Mouse (Mus musculus) naive thymus-derived CD4-positive, alpha-beta T cell, adult 2 months (primary cell): ENCODE results near the gene Topbp1.

Source experiments
- DNase-seq: peaks from one replicate; pipeline ENCODE4 v3.0.0-alpha.2; 2011; ENCODE audit warnings: low read depth

The Topbp1 gene

DNA sequence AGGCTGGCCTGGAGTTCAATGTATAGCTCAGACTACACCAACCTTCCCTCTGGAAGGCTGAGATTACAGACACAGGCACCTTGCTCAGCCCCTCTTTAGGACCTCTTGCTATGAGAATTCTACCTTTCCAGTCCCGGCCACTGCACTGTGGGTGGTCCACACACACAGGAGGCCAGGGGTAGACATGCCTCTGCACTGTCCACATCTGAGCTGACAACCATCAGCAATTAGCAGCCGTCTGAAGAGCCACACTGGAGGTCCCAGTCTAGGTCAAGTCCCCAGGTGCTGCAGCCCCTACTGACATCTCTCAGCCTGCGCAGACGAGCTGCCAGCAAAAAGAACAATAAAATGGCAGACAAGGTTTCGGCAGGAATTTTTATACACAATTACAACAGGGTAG lies 81.6 kb downstream of the Topbp1 start:
- DNase-seq: no peak

DNA sequence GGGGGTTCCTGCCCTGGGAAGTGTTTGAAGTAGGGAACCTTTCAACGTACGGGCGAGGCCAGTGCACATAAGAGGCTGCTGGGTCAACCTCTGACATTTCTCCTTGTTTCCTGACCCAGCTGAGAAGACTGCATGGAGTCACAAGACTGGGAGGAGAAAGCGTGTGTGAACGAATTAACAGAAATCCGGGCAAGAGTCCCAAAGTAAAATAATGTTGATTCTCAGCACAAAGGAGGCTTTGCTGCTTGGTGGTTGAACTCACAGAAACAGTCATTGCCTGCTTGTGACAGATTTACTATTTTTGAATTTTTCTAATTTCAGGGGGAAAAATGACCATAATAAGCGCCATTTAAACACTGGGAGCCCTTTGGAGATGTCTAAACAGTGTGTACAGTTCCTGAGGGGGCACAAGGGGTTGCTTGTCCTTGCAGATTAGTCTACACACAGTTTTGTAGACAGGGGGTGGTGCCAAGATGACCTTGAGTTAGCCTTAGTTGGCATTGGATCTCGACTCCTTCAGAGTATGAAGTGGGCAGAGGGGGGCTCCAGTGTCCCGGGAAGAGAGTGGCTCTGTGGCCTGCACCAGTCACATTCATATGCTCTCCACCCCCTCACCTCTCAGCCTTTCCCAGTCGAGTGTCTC lies 82.1 kb downstream of the Topbp1 start:
- DNase-seq: no peak

DNA sequence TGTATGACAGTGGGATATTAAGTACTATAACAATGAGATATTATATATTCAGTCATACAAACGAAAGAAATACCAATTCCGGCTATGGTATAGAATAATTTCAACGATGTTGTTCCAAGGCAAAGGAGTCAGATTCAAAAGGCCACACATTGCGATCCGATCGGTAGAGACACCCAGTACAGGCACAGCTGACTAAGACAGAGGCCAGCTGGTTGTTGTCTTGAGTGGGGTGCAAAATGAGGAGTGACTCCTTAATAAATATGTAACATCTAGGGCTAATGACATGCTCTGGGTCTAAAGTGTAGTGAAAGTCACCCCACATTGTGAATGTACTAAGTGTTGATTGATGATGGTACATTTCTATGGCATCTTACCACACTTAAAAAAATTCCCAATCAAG lies 84.2 kb downstream of the Topbp1 start:
- DNase-seq: no peak

DNA sequence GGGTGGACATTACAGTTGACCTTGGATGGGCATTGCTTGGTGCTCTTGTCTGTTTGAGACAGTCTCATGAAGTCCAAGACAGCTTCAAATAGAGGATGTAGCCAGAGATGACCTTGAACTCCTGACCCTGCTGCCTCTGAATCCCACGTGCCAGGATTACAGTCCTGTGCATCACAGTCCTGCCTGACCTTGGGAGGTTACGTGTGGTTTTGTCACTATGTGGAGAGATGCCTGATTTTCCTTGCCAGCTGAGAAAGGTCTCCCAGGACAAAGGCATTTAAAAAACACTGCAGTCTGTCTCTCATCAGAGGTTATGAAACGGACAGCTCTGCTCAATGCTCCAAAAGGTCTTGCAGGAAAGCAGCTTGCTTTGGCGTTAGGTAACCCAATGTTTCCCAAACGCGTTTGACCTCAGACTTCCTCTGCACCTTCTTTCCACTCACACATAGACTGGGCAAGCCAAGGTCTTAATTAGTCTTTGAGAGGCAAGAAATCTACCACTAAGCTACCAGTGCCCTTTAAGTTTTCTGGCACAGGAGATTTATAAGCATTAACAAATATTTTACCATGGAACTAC lies 86.9 kb downstream of the Topbp1 start:
- no peak for DNase-seq

DNA sequence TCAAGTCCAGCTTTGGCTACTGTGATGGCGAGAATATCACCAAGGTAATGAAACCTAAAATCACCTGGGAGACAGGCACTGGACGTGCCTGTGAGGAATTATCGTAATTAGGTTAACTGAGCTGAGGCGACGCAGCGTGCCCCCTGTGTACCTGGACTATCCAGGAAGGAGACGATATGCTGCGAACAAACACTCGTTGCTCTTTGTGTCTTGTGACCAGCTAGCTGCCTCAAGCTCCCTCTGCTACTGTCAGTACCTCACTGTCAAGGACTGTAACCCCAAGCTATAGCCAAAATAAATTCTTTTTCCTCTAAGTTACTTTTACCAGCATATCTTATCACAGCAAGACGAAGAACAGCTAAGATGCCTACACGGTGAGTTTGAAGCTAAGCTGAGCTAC lies 88.2 kb downstream of the Topbp1 start:
- DNase-seq: no peak

DNA sequence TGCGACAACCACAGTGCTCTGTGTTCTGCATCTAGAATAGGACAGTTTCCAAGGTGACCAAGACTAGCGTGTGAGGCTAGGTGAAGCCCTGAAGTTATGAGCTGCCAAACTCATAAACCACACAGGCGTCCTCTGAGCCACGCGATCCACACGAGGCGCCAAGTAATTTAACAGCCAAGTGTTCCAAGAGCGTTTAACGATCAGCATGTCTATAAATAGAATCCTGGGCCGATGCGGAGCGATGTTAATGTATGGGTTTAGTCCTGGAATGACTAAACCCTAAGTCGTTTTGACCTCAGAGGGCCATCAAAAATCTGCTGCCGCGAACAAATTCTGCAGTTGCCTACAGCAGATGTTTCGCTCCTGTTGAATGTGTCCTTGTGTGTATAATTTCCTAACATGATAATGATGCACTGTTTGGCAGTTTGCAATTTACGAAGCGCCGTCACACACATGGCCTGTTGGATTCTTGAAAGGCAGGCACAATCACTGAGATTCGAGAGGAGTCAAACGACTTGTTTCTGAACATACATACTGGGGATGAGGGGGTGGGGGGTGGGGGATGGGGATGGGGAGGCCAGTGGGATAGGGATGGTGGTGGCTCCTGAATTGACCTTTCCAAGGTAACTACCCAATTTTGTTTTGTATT lies 93.6 kb downstream of the Topbp1 start:
- DNase-seq: no peak
